Mouse (Mus musculus) MEL (cell line): ENCODE measurements around the gene Myo7a. TPM values are rescaled to one million over a fixed set of nuclear protein-coding genes. Genes with fewer than 3 reads are reported as not detected.

Experiments used
- DNase-seq: peaks from one replicate; pipeline ENCODE4 v3.0.0; 2011; ENCODE audit warnings: low read depth, low spot score
- H3K27ac ChIP-seq: 2 replicates; pipeline ENCODE4 v1.5.1; 2012; ENCODE audit warnings: low read depth, mild to moderate bottlenecking, control low read depth, low read length, moderate library complexity; ENCODE audit not compliant: control insufficient read depth
- H3K27me3 ChIP-seq, 2 experiments: fragments of 150-350 bp in 1 of 2; sonication (generic) in 1 of 2; 2 replicates each; pipeline ENCODE4 v1.6.1; 2012; ENCODE audit warnings: low read length in 2 of 2, mild to moderate bottlenecking in 2 of 2, improper control_type of control experiment in 1 of 2, moderate library complexity in 1 of 2; ENCODE audit not compliant: insufficient read depth in 2 of 2, control insufficient read depth in 1 of 2
- H3K36me3 ChIP-seq, 2 experiments: 2 replicates each; pipeline ENCODE4 v1.6.1; 2012 to 2014; ENCODE audit warnings: low read length in 2 of 2, improper control_type of control experiment in 1 of 2, inconsistent platforms in 1 of 2, mild to moderate bottlenecking in 1 of 2; ENCODE audit not compliant: insufficient read depth in 2 of 2, control insufficient read depth in 1 of 2
- H3K4me1 ChIP-seq, 2 experiments: fragments of 150-350 bp in 1 of 2; sonication (generic) in 1 of 2; 2 replicates each; pipeline ENCODE4 v1.6.1; 2012; ENCODE audit warnings: low read length in 2 of 2, improper control_type of control experiment in 1 of 2, mild to moderate bottlenecking in 1 of 2; ENCODE audit not compliant: insufficient read depth in 2 of 2, control insufficient read depth in 1 of 2
- H3K4me3 ChIP-seq, 2 experiments: fragments of 150-350 bp in 1 of 2; sonication (generic) in 1 of 2; 2 replicates each; pipeline ENCODE4 v1.5.1; 2012; ENCODE audit warnings: low read depth in 2 of 2, low read length in 2 of 2, mild to moderate bottlenecking in 2 of 2, moderate library complexity in 2 of 2, control low read depth in 1 of 2, improper control_type of control experiment in 1 of 2; ENCODE audit not compliant: control insufficient read depth in 1 of 2, insufficient read depth in 1 of 2
- H3K79me2 ChIP-seq: 2 replicates; pipeline ENCODE4 v1.6.1; 2012; ENCODE audit warnings: mild to moderate bottlenecking, low read length, moderate library complexity; ENCODE audit not compliant: control insufficient read depth, poor library complexity, insufficient read depth
- H3K9ac ChIP-seq: 2 replicates; pipeline ENCODE4 v1.6.1; 2012; ENCODE audit warnings: low read depth, mild to moderate bottlenecking, control low read depth, low read length, moderate library complexity; ENCODE audit not compliant: control insufficient read depth, poor library complexity, severe bottlenecking
- H3K9me3 ChIP-seq: fragments of 150-350 bp; sonication (generic); replicated peaks from 2 replicates; pipeline ENCODE4 v1.6.1; 2012; ENCODE audit warnings: mild to moderate bottlenecking, low read length, improper control_type of control experiment, moderate library complexity; ENCODE audit not compliant: insufficient read depth
- CHD1 ChIP-seq: IDR thresholded peaks from 2 replicates; pipeline ENCODE4 v1.6.1; 2012; ENCODE audit warnings: low read depth, mild to moderate bottlenecking, inconsistent platforms, low read length, improper control_type of control experiment
- CHD2 ChIP-seq: IDR thresholded peaks from 2 replicates; pipeline ENCODE4 v1.6.1; 2011; ENCODE audit warnings: low read length, improper control_type of control experiment
- CTCF ChIP-seq, 3 experiments: IDR thresholded peaks in 2 of 3; conservative IDR thresholded peaks in 1 of 3; 2 replicates each; pipeline ENCODE4 v1.5.1; 2011 to 2012; ENCODE audit warnings: low read length in 3 of 3, low read depth in 2 of 3, mild to moderate bottlenecking in 2 of 3, improper control_type of control experiment in 1 of 3, inconsistent platforms in 1 of 3, mixed read lengths in 1 of 3, moderate library complexity in 1 of 3; ENCODE audit not compliant: control insufficient read depth in 1 of 3, insufficient read depth in 1 of 3, poor library complexity in 1 of 3, severe bottlenecking in 1 of 3
- EP300 ChIP-seq, 2 experiments: IDR thresholded peaks; 2 replicates each; pipeline ENCODE4 v1.6.1; 2011; ENCODE audit warnings: improper control_type of control experiment in 2 of 2, low read length in 2 of 2, low read depth in 1 of 2, mild to moderate bottlenecking in 1 of 2
- GATA1 ChIP-seq: IDR thresholded peaks from 2 replicates; pipeline ENCODE4 v1.6.1; 2011; ENCODE audit warnings: low read depth, low read length, improper control_type of control experiment
- MAX ChIP-seq: IDR thresholded peaks from 2 replicates; pipeline ENCODE4 v1.6.1; 2011; ENCODE audit warnings: low read length, improper control_type of control experiment
- MAZ ChIP-seq: IDR thresholded peaks from 2 replicates; pipeline ENCODE4 v1.6.1; 2012; ENCODE audit warnings: low read depth, mild to moderate bottlenecking, inconsistent platforms, low read length, improper control_type of control experiment
- MEF2A ChIP-seq: IDR thresholded peaks from 2 replicates; pipeline ENCODE4 v1.6.1; 2014; ENCODE audit warnings: low read depth, mild to moderate bottlenecking, inconsistent platforms, low read length, improper control_type of control experiment; ENCODE audit not compliant: poor library complexity, insufficient replicate concordance, severe bottlenecking; ENCODE audit errors: extremely low read depth
- MXI1 ChIP-seq: IDR thresholded peaks from 2 replicates; pipeline ENCODE4 v1.6.1; 2011; ENCODE audit warnings: mild to moderate bottlenecking, low read depth, low read length, improper control_type of control experiment
- MYB ChIP-seq: IDR thresholded peaks from 2 replicates; pipeline ENCODE4 v1.6.1; 2011; ENCODE audit warnings: mild to moderate bottlenecking, low read depth, low read length, improper control_type of control experiment
- NELFE ChIP-seq: IDR thresholded peaks from 2 replicates; pipeline ENCODE4 v1.6.1; 2011; ENCODE audit warnings: low read depth, low read length, improper control_type of control experiment
- NRF1 ChIP-seq: IDR thresholded peaks from 2 replicates; pipeline ENCODE4 v1.6.1; 2014; ENCODE audit warnings: low read depth, mild to moderate bottlenecking, inconsistent platforms, low read length, improper control_type of control experiment, moderate library complexity; ENCODE audit not compliant: poor library complexity, insufficient read depth, severe bottlenecking
- POLR2AphosphoS2 ChIP-seq: IDR thresholded peaks from 2 replicates; pipeline ENCODE4 v1.6.1; 2011; ENCODE audit warnings: low read length, improper control_type of control experiment
- SMC3 ChIP-seq: IDR thresholded peaks from 2 replicates; pipeline ENCODE4 v1.6.1; 2011; ENCODE audit warnings: low read depth, low read length, improper control_type of control experiment
- TAL1 ChIP-seq: IDR thresholded peaks from 2 replicates; pipeline ENCODE4 v1.6.1; 2012; ENCODE audit warnings: mild to moderate bottlenecking, inconsistent platforms, low read length, moderate library complexity, mixed read lengths
- TBP ChIP-seq: IDR thresholded peaks from 2 replicates; pipeline ENCODE4 v1.8.0; 2011; ENCODE audit warnings: low read depth, low read length, improper control_type of control experiment
- USF2 ChIP-seq, 2 experiments: IDR thresholded peaks; 2 replicates each; pipeline ENCODE4 v1.6.1; 2011 to 2012; ENCODE audit warnings: improper control_type of control experiment in 2 of 2, low read length in 2 of 2, borderline replicate concordance in 1 of 2, inconsistent platforms in 1 of 2, low read depth in 1 of 2, mild to moderate bottlenecking in 1 of 2; ENCODE audit not compliant: insufficient read depth in 1 of 2
- ZC3H11A ChIP-seq: IDR thresholded peaks from 2 replicates; pipeline ENCODE4 v1.6.1; 2012; ENCODE audit warnings: low read depth, mild to moderate bottlenecking, inconsistent platforms, low read length, improper control_type of control experiment
- ZKSCAN1 ChIP-seq: IDR thresholded peaks from 2 replicates; pipeline ENCODE4 v1.6.1; 2012; ENCODE audit warnings: low read depth, mild to moderate bottlenecking, inconsistent platforms, low read length, improper control_type of control experiment, moderate library complexity
- ZNF384 ChIP-seq: IDR thresholded peaks from 2 replicates; pipeline ENCODE4 v1.6.1; 2012; ENCODE audit warnings: low read depth, mild to moderate bottlenecking, inconsistent platforms, low read length, improper control_type of control experiment
- polyA plus RNA-seq, 2 experiments: library from polyadenylated mRNA; stranded (reverse) in 1 of 2; unstranded in 1 of 2; fragments of >175 nt in 1 of 2; fragments of >200 nt in 1 of 2; gene quantifications; 2 replicates each; pipeline versions ENCODE4 v1.2.1 to v1.2.4; 2012; ENCODE audit warnings: low replicate concordance in 2 of 2, low read depth in 1 of 2; ENCODE audit not compliant: insufficient read length in 2 of 2, insufficient read depth in 1 of 2, missing spikeins in 1 of 2
- total RNA-seq: library from RNA; depleted of rRNA; stranded (reverse); fragments of 300-350 nt; gene quantifications from 2 replicates; pipeline ENCODE4 v1.2.3, GENCODE M21; 2012

Gene Myo7a
- total and polyA plus RNA-seq, 3 experiments: 1.4 to 7.5 TPM; not detected in 1

- no peak overlapping the region for H3K4me3 ChIP-seq
- no peaks in the 10 kb centered on the region for H3K79me2 ChIP-seq
- DNase-seq: no peak
- H3K27ac ChIP-seq: no peak overlapping the region
- no peaks in the 10 kb centered on the region for H3K9me3 ChIP-seq
- H3K27me3 ChIP-seq: no peaks in the 10 kb centered on the region; a peak in 1 of 4 replicates
- no peak overlapping the region for H3K9ac ChIP-seq
- H3K36me3 ChIP-seq: no peaks in the 10 kb centered on the region
- no peaks in the 10 kb centered on the region for H3K4me1 ChIP-seq
- TF ChIP-seq ZNF384 (no peak), MXI1 (no peak), MEF2A (no peak), NELFE (no peak), TBP (no peak), TAL1 (no peak), NRF1 (no peak), MAZ (no peak), USF2 (IDR thresholded peaks at IDR 0.05; ENCODE audit: borderline replicate concordance in 1 of 2, insufficient read depth in 1 of 2, low read depth in 1 of 2, low read length in 2 of 2) (no peak), ZC3H11A (no peak), POLR2AphosphoS2 (no peak)
Measured at GRCm38 (mm10) chr7:98142247-98142646, 22.9 kb upstream of the Myo7a start.

- Histone ChIP-seq H3K4me1 (no peaks in the 10 kb centered on the region), H3K27me3 (no peaks in the 10 kb centered on the region; a peak in 1 of 4 replicates), H3K79me2 (no peaks in the 10 kb centered on the region), H3K4me3 (no peak overlapping the region), H3K27ac (no peak overlapping the region), H3K9me3 (no peaks in the 10 kb centered on the region), H3K9ac (no peak overlapping the region), H3K36me3 (no peaks in the 10 kb centered on the region)
- DNase-seq: peak; percentile 34
- TF ChIP-seq SMC3 (peak; percentile 29; the same call in 1 of the 2 replicates), NRF1 (no peak), TAL1 (no peak), CTCF (IDR thresholded peaks at IDR 0.05 in 2 of 3, conservative IDR thresholded peaks at IDR 0.05 in 1 of 3; ENCODE audit: control insufficient read depth in 1 of 3, insufficient read depth in 1 of 3, low read depth in 2 of 3, low read length in 3 of 3, poor library complexity in 1 of 3, severe bottlenecking in 1 of 3) (peak; percentile 48 to 58 (median 48))
Measured at GRCm38 (mm10) chr7:98141206-98141605, 21.9 kb upstream of the Myo7a start.

GRCm38 (mm10) chr7:98140597-98140996 is 21.3 kb upstream of the Myo7a start:
- DNase-seq: peak; percentile 14

More at GRCm38 (mm10) chr7:98140597-98140996, 21.3 kb upstream of the Myo7a start:
- no peaks in the 10 kb centered on the region for H3K4me1 ChIP-seq
- H3K27me3 ChIP-seq: peaks cover 0 to 2% of the 10 kb centered on the region in 2 experiments; a peak in 2 of 4 replicates
- H3K4me3 ChIP-seq: no peak overlapping the region
- no peak overlapping the region for H3K9ac ChIP-seq
- H3K36me3 ChIP-seq: no peaks in the 10 kb centered on the region
- TF ChIP-seq GATA1 (no peak), TAL1 (no peak), TBP (no peak), MYB (no peak), ZKSCAN1 (no peak), CHD1 (no peak), CHD2 (no peak), EP300 (IDR thresholded peaks at IDR 0.05; ENCODE audit: low read depth in 1 of 2, low read length in 2 of 2) (no peak), NRF1 (no peak), USF2 (IDR thresholded peaks at IDR 0.05; ENCODE audit: borderline replicate concordance in 1 of 2, insufficient read depth in 1 of 2, low read depth in 1 of 2, low read length in 2 of 2) (no peak), MAX (no peak)
- H3K9me3 ChIP-seq: no peaks in the 10 kb centered on the region
- H3K79me2 ChIP-seq: no peaks in the 10 kb centered on the region
- no peak overlapping the region for H3K27ac ChIP-seq
